Mouse (Mus musculus) activated CD4-positive, CD25-positive, alpha-beta regulatory T cell, adult 9 weeks (primary cell): ENCODE measurements around the gene Gm21833. TPM values are rescaled to one million over a fixed set of nuclear protein-coding genes. Genes with fewer than 3 reads are reported as not detected.

Experiments
- polyA plus RNA-seq: library from polyadenylated mRNA; unstranded; fragments of 100-300 nt; shearing (Covaris generic); gene quantifications from one replicate; pipeline ENCODE4 v1.2.1, GENCODE M21; 2017

Gm21833 gene
- not detected for polyA plus RNA-seq

DNA sequence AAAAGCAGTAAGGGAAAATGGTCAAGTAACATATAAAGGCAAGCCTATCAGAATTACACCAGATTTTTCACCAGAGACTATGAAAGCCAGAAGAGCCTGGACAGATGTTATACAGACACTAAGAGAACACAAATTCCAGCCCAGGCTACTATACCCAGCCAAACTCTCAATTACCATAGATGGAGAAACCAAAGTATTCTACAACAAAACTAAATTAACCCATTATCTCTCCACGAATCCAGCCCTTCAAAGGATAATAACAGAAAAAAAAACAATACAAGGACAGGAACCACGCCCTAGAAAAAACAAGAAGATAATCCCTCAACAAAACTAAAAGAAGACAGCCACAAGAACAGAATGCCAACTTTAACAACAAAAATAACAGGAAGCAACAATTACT is at the start of gene Gm21833:
Gene Gm21833 (plus strand): TSS at position 301 of the 400 bp plus-strand sequence.

